Mouse (Mus musculus) lung, embryonic 15.5 days (tissue): ENCODE results near the gene Notch3. TPM values are rescaled to one million over a fixed set of nuclear protein-coding genes. Genes with fewer than 3 reads are reported as not detected.
"Not testable (repeated sequence)": the region's sequence is repeated elsewhere in the genome, so short reads cannot be mapped to it uniquely, and the experiment has no call there.

Experiments
- ATAC-seq: fragments of 200-750 bp; cut with Nextera tagmentation; 2 replicates; pipeline ENCODE4 v1.8.0; 2017; ENCODE audit warnings: moderate number of reproducible peaks, borderline replicate concordance; ENCODE audit not compliant: low FRiP score, low TSS enrichment; ENCODE audit errors: extremely low read depth
- H3K27ac ChIP-seq: fragments of 300-500 bp; sonication (generic); 2 replicates; pipeline ENCODE4 v1.5.1; 2015; ENCODE audit warnings: moderate library complexity, mild to moderate bottlenecking, inconsistent platforms
- H3K27me3 ChIP-seq: fragments of 300-500 bp; sonication (generic); 2 replicates; pipeline ENCODE4 v1.6.1; 2015; ENCODE audit warnings: inconsistent platforms
- H3K36me3 ChIP-seq: fragments of 300-500 bp; sonication (generic); 2 replicates; pipeline ENCODE4 v1.6.1; 2015; ENCODE audit warnings: inconsistent platforms
- H3K4me1 ChIP-seq: fragments of 300-500 bp; sonication (generic); 2 replicates; pipeline ENCODE4 v1.6.1; 2015; ENCODE audit warnings: inconsistent platforms
- H3K4me2 ChIP-seq: fragments of 300-500 bp; sonication (generic); 2 replicates; pipeline ENCODE4 v1.6.1; 2015; ENCODE audit warnings: inconsistent platforms, mild to moderate bottlenecking, moderate library complexity
- H3K4me3 ChIP-seq: fragments of 300-500 bp; sonication (generic); 2 replicates; pipeline ENCODE4 v1.5.1; 2015; ENCODE audit warnings: mild to moderate bottlenecking, inconsistent platforms
- H3K9ac ChIP-seq: fragments of 300-500 bp; sonication (generic); 2 replicates; pipeline ENCODE4 v1.6.1; 2015; ENCODE audit warnings: inconsistent platforms
- H3K9me3 ChIP-seq: fragments of 300-500 bp; sonication (generic); 2 replicates; pipeline ENCODE4 v1.6.1; 2016; ENCODE audit warnings: inconsistent platforms
- WGBS: fragments of 180-500 bp; shearing (Covaris S2); methylation state at CpG from one replicate; pipeline ENCODE4 v1.1.7; 2015; 5-methylcytosine and 5-hydroxymethylcytosine counted together
- polyA plus RNA-seq: library from polyadenylated mRNA; unstranded; fragments of >200 nt; fragmentation: Nextera tagmentation; extraction: Ambion mirVana; gene quantifications from 2 replicates; pipeline ENCODE4 v1.2.1, GENCODE M21; 2015

The Notch3 gene
- 18.2 and 19.8 TPM in 2 replicates for polyA plus RNA-seq

DNA sequence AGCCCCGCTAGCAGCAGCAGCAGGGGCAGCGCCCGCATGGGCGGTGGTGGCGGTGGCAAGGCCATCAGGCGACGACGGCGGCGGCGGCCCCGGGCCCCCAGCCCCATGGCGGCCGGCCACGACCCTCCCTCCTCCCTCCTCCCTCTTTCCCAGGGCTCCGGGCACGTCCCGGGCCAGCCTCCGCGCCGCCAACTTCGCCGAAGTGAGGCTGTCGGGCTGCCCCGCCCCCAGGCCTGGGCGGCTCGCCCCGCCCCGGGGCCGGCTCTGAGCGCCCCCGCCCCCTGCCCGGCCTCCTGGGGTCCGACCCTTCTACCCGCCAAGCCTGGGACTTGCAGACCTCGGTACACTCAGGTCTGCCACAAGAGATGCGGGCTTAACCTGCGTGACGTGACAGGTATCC, at the start of gene Notch3:
Gene Notch3, minus strand, starts transcription at position 166 of the 400 bp plus-strand sequence.
- peak within 1 kb of the TSS; percentile 75 for H3K9ac ChIP-seq
- 0% methylated on average over 33 of the region's 39 CpGs for WGBS
- no peaks in the 10 kb centered on the region for H3K27me3 ChIP-seq
- peak within 1 kb of the TSS; percentile 80 for H3K4me3 ChIP-seq
- peaks cover 42% of the 10 kb centered on the region for H3K4me1 ChIP-seq
- peak within 1 kb of the TSS; percentile 88 for H3K4me2 ChIP-seq
- peak; percentile 80 for ATAC-seq
- H3K27ac ChIP-seq: peak within 1 kb of the TSS; percentile 94
- H3K9me3 ChIP-seq: no peaks in the 10 kb centered on the region
- H3K36me3 ChIP-seq: no peaks in the 10 kb centered on the region

GRCm38 (mm10) chr17:32215587-32215986, 48.9 kb upstream of the Notch3 start:
- not testable (repeated sequence) for H3K27ac ChIP-seq, H3K4me1 ChIP-seq, H3K27me3 ChIP-seq, H3K4me3 ChIP-seq, H3K9me3 ChIP-seq, ATAC-seq, H3K9ac ChIP-seq, H3K4me2 ChIP-seq
- H3K36me3 ChIP-seq: peaks cover 87% of the 10 kb centered on the region
- WGBS: 68% methylated on average over 4 of the region's 4 CpGs

DNA sequence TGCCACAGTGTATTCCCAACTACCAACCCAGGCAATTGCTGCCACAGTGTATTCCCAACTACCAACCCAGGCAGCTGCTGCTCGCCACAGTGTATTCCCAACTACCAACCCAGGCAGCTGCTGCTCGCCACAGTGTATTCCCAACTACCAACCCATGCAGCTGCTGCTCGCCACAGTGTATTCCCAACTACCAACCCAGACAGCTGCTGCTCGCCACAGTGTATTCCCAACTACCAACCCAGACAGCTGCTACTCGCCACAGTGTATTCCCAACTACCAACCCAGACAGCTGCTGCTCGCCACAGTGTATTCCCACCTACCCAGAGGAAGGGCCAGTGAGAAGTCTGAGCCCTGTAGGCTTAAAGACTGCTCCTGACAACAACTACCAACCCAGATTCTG, 44.9 kb upstream of the Notch3 start:
- not testable (repeated sequence) for H3K4me3 ChIP-seq, ATAC-seq, H3K4me2 ChIP-seq, H3K9me3 ChIP-seq, H3K27me3 ChIP-seq, H3K9ac ChIP-seq, H3K27ac ChIP-seq
- Histone ChIP-seq H3K36me3 (peaks cover 94% of the 10 kb centered on the region), H3K4me1 (peaks cover 17% of the 10 kb centered on the region; the same call in 1 of the 2 replicates)
- 89% methylated on average over 6 of the region's 6 CpGs for WGBS

- no peak overlapping the region for H3K9ac ChIP-seq
- H3K4me2 ChIP-seq: no peak overlapping the region
- peaks cover 17% of the 10 kb centered on the region; the same call in 1 of the 2 replicates for H3K4me1 ChIP-seq
- ATAC-seq: 0 out of 2 replicates have a peak, but pooled peaks have one; percentile 50
- H3K36me3 ChIP-seq: peaks cover 96% of the 10 kb centered on the region
- H3K27ac ChIP-seq: peak overlapping the region; percentile 71
- H3K27me3 ChIP-seq: no peaks in the 10 kb centered on the region
- H3K9me3 ChIP-seq: no peaks in the 10 kb centered on the region
- no peak overlapping the region for H3K4me3 ChIP-seq
- WGBS: 37% methylated on average over 3 of the region's 3 CpGs
These were observed 43.1 kb upstream of the Notch3 start for GRCm38 (mm10) chr17:32209752-32210151.

DNA sequence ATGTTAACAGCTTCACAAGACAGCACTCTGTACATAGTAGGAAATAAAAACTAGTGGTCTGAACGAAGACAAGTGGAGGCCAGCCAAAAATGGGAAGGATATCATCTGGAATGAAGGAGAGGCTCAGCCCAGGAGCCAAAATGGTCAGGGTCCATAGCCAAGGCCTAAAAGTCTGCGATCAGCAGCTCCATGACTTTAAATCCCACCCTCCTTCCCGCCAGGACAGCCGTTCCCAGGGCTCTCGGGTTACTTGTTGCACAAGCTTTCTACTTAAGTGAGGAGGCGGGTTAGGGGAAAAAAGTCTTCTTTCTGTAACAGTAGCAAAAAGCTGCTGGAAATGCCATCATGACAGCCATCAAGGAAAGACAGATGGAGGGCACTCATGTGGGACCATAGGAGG, 42.5 kb upstream of the Notch3 start:
- WGBS: 39% methylated on average over 6 of the region's 6 CpGs
- no peak overlapping the region for H3K4me3 ChIP-seq
- 0 out of 2 replicates have a peak, but pooled peaks have one; percentile 24 for ATAC-seq

DNA sequence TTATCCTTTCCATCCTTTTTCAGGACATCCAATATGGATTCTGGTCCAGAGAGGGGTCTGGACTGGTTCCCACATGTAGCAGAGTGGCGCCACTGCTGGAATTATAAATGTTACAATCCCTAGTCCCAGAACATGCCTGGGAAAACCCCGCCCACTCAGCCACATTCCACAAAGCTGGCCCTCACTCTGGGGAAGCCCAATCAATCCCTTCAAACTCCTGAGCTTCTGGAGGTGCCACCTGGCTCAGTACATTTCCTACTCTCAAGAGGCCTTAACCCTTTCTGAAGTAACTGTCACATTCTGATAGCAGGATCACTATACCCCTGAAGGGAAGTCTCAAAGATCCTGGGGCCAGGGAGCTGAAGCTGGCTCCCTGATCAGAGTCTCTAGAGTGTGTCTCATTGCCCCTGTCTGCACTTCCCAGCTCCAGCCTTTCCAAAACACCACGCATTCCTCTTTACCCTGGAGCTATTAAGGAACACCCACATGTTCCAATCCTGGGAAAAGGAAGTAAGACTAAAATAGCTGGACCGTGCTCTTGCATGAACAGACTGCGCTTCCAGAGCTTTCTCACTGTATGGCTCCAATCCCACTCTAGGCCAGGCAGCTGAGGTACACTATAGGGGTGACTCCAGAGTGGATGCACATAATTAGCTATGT, 41.1 kb upstream of the Notch3 start:
- H3K36me3 ChIP-seq: peaks cover 95% of the 10 kb centered on the region
- H3K4me3 ChIP-seq: no peak overlapping the region
- no peak overlapping the region for H3K4me2 ChIP-seq
- WGBS: 58% methylated on average over 5 of the region's 5 CpGs
- H3K9me3 ChIP-seq: no peaks in the 10 kb centered on the region
- ATAC-seq: 0 out of 2 replicates have a peak, but pooled peaks have one; percentile 37
- H3K27ac ChIP-seq: peak overlapping the region; percentile 71
- no peaks in the 10 kb centered on the region for H3K27me3 ChIP-seq
- H3K4me1 ChIP-seq: peaks cover 17% of the 10 kb centered on the region; the same call in 1 of the 2 replicates
- H3K9ac ChIP-seq: no peak overlapping the region

More for the DNA sequence above, 42.5 kb upstream of the Notch3 start:
- no peaks in the 10 kb centered on the region for H3K9me3 ChIP-seq
- H3K4me2 ChIP-seq: no peak overlapping the region
- peak overlapping the region; percentile 71 for H3K27ac ChIP-seq
- H3K27me3 ChIP-seq: no peaks in the 10 kb centered on the region
- H3K4me1 ChIP-seq: peaks cover 17% of the 10 kb centered on the region; the same call in 1 of the 2 replicates
- no peak overlapping the region for H3K9ac ChIP-seq
- H3K36me3 ChIP-seq: peaks cover 96% of the 10 kb centered on the region

DNA sequence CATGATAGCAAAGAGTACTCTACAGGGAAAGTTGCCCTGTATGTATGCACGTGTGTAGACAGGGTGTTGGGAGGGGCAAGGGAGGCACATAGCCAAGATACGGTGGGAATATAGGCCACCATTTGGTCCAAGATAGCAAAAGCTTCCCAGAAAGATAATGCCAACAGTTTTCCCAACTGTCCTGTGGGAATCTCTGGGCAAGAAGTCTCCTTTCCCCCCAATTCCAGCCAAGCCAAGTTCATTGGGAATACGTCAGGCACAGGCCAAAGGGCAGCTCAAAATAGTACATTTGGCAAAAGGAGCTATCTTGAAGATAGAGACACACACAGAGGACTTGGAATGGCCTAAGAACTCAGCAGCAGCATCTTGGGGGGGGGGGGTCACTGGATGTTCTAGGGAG, 38.7 kb upstream of the Notch3 start:
- no peak overlapping the region for H3K27ac ChIP-seq
- H3K4me2 ChIP-seq: no peak overlapping the region
- 75% methylated on average over 3 of the region's 3 CpGs for WGBS
- H3K9me3 ChIP-seq: no peaks in the 10 kb centered on the region
- no peak overlapping the region for H3K4me3 ChIP-seq
- peaks cover 94% of the 10 kb centered on the region for H3K36me3 ChIP-seq
- H3K27me3 ChIP-seq: no peaks in the 10 kb centered on the region
- H3K4me1 ChIP-seq: peaks cover 17% of the 10 kb centered on the region; the same call in 1 of the 2 replicates
- H3K9ac ChIP-seq: no peak overlapping the region
- ATAC-seq: no peak

DNA sequence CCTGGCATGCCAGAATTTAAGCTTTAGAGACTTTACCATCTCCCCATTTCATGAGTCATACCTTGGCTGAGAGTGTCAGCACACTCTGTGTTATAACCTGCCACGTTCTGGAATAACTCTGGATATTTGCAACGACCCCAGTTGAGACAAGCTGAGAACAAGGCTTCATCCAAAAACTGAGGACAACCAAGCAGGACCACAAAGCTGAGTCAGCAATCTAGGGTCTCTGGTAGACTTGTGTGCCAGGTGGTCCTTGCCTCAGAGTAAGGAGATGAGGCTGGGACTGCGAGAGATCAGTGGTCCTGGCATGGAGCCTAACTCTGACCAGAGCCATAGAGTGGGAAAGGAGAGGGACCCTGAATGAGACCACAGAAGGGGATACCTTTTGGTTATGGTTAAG, 36.3 kb upstream of the Notch3 start:
- Histone ChIP-seq H3K4me1 (0 out of 2 replicates have a peak, but pooled peaks cover 1% of the 10 kb centered on the region), H3K27me3 (no peaks in the 10 kb centered on the region), H3K4me3 (no peak overlapping the region), H3K36me3 (peaks cover 94% of the 10 kb centered on the region), H3K9ac (no peak overlapping the region), H3K4me2 (no peak overlapping the region), H3K27ac (no peak overlapping the region), H3K9me3 (no peaks in the 10 kb centered on the region)
- 84% methylated on average over 3 of the region's 3 CpGs for WGBS
- no peak for ATAC-seq

- H3K27ac ChIP-seq: no peak overlapping the region
- H3K36me3 ChIP-seq: peaks cover 95% of the 10 kb centered on the region
- no peak overlapping the region for H3K9ac ChIP-seq
- ATAC-seq: no peak
- H3K9me3 ChIP-seq: no peaks in the 10 kb centered on the region
- 72% methylated on average over 5 of the region's 5 CpGs for WGBS
- no peaks in the 10 kb centered on the region for H3K4me1 ChIP-seq
- no peaks in the 10 kb centered on the region for H3K27me3 ChIP-seq
- H3K4me2 ChIP-seq: no peak overlapping the region
- no peak overlapping the region for H3K4me3 ChIP-seq
These were observed 34.4 kb upstream of the Notch3 start for GRCm38 (mm10) chr17:32201086-32201485.

DNA sequence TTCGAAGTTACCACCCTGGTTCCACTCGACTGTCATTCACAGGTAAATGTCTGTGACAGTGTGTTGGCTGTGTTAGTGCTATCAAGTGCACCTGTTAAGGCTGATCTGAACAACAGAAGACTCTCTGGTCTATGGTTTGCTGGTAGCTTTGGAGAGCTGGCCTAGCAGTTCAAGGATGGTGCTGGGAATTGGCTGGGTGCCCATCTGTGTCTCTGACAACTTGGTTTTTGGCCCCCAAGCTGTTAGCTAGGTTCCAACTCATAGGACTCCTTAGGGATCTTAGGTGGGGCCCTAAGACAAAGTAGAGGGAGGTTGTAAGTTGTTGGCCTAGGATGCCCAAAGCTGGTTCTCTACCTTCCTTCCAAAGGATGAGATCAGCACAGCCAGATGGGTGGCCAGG, 33.1 kb upstream of the Notch3 start:
- H3K4me3 ChIP-seq: no peak overlapping the region
- peaks cover 94% of the 10 kb centered on the region for H3K36me3 ChIP-seq
- H3K9ac ChIP-seq: no peak overlapping the region
- H3K4me1 ChIP-seq: no peaks in the 10 kb centered on the region
- no peaks in the 10 kb centered on the region for H3K9me3 ChIP-seq
- no peak for ATAC-seq
- no peaks in the 10 kb centered on the region for H3K27me3 ChIP-seq
- 90% methylated on average over 2 of the region's 2 CpGs for WGBS
- no peak overlapping the region for H3K4me2 ChIP-seq
- no peak overlapping the region for H3K27ac ChIP-seq

DNA sequence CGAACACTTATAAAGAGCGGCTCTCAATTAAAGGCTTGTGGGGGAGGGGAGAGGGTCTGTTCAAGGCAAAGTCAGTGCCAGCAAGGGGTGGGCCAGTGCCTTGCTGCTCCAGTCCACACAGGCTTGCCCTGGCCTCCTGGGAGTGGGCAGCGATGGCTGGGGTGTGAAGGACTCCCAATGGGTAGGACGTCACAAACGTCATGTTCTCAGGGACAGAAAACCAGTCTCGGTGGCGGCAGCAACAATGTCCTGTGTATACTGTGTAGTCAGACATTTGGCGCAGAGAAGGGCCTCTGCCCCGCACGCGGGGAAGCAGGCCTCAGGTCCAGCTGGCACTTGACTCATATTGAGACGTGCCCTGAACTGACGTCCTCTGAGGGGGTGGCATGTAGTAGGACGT, 30.5 kb upstream of the Notch3 start:
- no peak overlapping the region for H3K4me3 ChIP-seq
- WGBS: 83% methylated on average over 14 of the region's 14 CpGs
- H3K4me2 ChIP-seq: no peak overlapping the region
- H3K9me3 ChIP-seq: no peaks in the 10 kb centered on the region
- H3K36me3 ChIP-seq: peaks cover 69% of the 10 kb centered on the region
- no peak overlapping the region for H3K9ac ChIP-seq
- no peak overlapping the region for H3K27ac ChIP-seq
- H3K27me3 ChIP-seq: no peaks in the 10 kb centered on the region
- H3K4me1 ChIP-seq: no peaks in the 10 kb centered on the region
- ATAC-seq: peak; percentile 27; the same call in 1 of the 2 replicates

- H3K4me2 ChIP-seq: no peak overlapping the region
- no peaks in the 10 kb centered on the region for H3K27me3 ChIP-seq
- H3K36me3 ChIP-seq: peaks cover 56% of the 10 kb centered on the region
- ATAC-seq: no peak; the same call in 1 of the 2 replicates
- H3K9me3 ChIP-seq: no peaks in the 10 kb centered on the region
- no peak overlapping the region for H3K27ac ChIP-seq
- WGBS: 82% methylated on average over 5 of the region's 5 CpGs
- H3K9ac ChIP-seq: no peak overlapping the region
- H3K4me1 ChIP-seq: no peaks in the 10 kb centered on the region
- H3K4me3 ChIP-seq: no peak overlapping the region
These were observed 29.1 kb upstream of the Notch3 start for GRCm38 (mm10) chr17:32195725-32196124.
